Mouse (Mus musculus): ENCODE results near the gene Kctd21.

Gene Kctd21

DNA sequence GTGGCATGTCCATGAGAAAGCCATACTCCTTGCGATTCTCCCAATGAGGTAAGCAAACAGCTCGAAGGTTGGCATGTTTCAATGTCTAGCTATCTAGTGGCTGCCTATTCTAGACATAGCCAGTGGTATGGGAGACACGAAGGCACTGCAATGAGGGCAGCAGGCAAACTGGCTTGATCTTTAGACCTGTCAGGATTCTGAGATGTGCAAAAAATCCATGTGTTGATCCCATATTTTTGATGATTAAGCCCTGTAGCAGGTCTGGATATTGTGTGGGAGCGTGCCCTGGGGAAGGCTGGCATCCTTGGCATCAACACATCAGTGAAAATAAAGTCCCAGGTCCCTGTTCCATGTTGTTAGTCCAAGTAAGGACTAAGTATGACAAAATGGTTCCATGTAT is 56.4 kb downstream of the Kctd21 start:
- no peak for DNase-seq

DNA sequence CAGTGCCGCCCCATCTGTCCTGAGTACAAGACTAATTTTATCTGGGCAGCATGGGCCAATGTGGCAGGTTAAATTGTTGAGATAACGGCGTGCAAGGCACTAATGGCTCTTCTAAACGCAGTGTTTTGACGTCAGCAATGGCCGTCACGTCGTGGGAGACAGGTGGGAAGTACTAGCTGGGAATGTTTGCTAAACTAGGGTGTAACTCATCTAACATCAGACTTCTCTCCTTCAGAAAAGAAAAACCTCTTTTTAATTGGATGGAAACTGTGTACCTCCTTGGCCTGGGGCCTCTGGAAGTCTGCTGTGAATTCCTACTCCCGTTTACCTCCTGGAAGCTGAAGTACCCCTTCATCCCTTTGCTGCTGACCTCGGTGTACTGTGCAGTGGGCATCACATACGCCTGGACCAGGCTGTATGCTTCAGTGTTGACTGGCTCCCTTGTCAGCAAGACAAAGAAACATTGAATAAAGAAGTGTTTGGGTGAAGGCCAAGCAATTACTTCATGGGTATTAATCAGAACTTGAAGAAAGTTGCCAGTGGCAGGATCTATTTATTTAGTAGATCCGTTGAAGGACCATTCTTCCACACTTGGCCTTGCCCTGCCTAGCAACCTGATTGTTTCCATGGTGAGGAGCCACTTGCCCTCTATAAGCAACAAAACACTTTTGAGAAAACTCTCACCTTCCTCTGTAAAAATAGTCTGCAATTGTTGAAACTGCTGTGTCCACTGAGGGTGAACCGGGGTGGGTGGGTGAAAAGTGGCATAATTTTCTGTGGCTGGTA is 59.4 kb downstream of the Kctd21 start:
- no peak for DNase-seq

DNA sequence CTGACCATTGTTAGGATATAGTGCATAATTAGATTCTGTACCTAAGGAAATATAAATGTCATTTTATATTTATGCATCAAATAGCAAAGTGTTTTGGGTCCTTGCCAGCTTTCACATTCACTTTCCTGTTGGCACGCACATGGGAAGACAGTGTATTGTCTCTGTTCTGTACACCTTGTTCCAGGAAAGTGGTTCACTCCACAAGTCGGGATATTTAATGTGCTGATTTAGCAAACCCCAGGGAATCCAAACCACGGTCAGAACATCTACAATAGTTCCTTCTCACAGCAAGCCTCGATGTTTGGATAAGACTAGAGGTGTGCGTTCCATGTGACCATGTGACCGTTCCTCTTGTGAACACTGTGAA is 59.9 kb downstream of the Kctd21 start:
- no peak for DNase-seq

DNA sequence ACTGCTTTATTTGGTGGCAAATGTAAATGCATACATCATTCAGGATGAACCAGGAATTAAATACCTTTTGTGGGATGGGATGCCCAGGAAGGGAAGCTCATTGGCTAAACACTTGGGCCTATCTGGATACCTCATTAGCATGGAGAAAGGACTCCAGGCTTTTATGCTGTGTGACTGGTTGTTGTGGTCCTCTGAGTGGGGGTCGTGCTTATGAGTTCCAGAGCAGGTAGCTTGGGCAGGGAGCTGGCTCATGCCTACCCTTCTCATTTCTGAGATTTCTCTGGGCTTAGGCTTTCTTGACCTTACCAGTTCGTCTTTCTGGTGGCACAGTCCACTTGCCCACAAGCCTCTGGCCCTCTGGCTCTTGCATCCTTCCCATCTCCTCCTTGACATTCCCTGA is 62.2 kb downstream of the Kctd21 start:
- no peak for DNase-seq

DNA sequence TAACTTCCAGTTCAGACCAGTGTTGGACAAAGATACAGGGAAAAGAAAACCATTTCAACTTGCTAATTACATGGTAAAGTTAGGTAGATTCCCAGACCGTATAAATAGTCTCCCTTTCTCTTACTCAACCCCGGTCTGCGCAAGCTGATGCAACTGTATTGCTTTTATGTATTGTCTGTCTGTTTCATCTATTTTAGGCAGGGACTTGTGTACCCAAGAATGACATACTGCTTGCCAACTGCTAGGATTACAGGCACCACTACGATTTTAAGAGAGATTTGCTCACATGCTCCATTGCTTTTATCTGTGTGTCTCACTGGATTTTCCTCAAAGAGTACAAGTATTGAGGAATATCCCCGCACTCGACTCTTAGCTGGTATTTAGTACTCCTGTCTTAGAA is 66.8 kb downstream of the Kctd21 start:
- DNase-seq: no peak

Data from right cerebral cortex, adult 18-20 months (tissue).